Comparison of ENCODE assay signal across 8 mouse cellular contexts in the genomic region with DNA sequence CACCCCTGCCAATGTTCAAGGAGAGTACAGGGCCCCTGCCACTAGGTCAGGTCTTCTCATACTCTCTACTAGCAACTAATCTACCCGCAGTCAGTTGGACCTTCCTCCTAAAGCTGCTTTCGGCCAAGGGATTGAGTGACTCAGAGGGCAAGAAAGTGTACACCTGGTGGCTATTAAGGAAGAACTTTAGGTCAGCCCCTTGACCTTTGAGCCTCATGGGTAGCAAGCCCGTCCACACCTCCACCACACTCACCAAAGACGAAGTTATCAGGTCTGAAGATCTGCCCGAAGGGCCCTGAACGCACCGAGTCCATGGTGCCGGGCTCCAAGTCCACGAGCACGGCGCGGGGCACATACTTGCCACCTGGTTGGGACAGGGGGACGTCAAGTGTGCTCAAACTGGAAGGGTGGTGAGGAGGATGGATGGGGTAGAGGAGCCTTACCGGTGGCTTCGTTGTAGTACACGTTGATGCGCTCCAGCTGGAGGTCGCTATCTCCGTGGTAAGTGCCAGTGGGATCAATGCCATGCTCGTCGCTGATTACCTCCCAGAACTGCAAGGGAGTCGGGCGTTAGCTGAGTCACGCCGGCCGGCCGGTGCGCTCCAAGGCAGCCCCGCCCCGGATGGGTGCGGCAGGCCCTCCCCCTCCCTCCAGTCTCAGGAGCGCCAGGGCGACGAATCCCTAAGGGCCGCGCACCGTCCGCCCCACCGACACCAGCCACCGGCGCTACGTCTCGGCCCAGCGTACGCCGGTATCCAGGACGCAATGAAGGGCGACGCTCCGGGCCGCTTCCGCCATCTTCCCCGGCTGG. TPM values are rescaled to one million over a fixed set of nuclear protein-coding genes. Genes with fewer than 3 reads are reported as not detected.
DNase-seq lines count a peak whose midpoint lies in the region; ATAC-seq and TF ChIP-seq lines count a peak whose summit lies in the region.

No protein-coding gene starts in this region.

- peak overlapping the region; percentile 85 for H3K4me2 ChIP-seq in heart, embryonic 15.5 days

- no peaks in the 10 kb centered on the region for H3K27me3 ChIP-seq in erythroblast, embryonic 14.5 days (ENCODE audit: control insufficient read depth)
- no peaks in the 10 kb centered on the region for H3K27me3 ChIP-seq in heart, embryonic 15.5 days

- peak overlapping the region; percentile 76 for H3K9ac ChIP-seq in heart, embryonic 15.5 days

- 2% methylated on average over 44 of the region's 53 CpGs for WGBS in heart, embryonic 15.5 days
- WGBS in lung, adult 2 months: 1% methylated on average over 51 of the region's 53 CpGs

- TF ChIP-seq CTCF in lung, adult 2 months (IDR thresholded peaks at IDR 0.05; ENCODE audit: insufficient read depth, low read length): no peak

- TF ChIP-seq POLR2A in lung, adult 2 months (IDR thresholded peaks at IDR 0.05; ENCODE audit: borderline replicate concordance, extremely low read depth, low read depth, low read length): peak; percentile 25; the same call in 1 of the 2 replicates

- ATAC-seq in heart, embryonic 15.5 days (replicated peaks; ENCODE audit: insufficient number of reproducible peaks, insufficient read depth, low FRiP score, low read depth): peak; percentile 36

- peak overlapping the region; percentile 66 for H3K4me3 ChIP-seq in erythroblast, embryonic 14.5 days (replicated peaks)
- H3K4me3 ChIP-seq in heart, embryonic 15.5 days: peak overlapping the region; percentile 73
- peak overlapping the region; percentile 91 for H3K4me3 ChIP-seq in lung, adult 2 months (replicated peaks; ENCODE audit: extremely low read depth, low read depth, low read length)

- H3K36me3 ChIP-seq in erythroblast, embryonic 14.5 days (ENCODE audit: control insufficient read depth): peaks cover 38% of the 10 kb centered on the region
- peaks cover 11% of the 10 kb centered on the region; the same call in 1 of the 2 replicates for H3K36me3 ChIP-seq in heart, embryonic 15.5 days

- peak; percentile 81 for DNase-seq in 3T3-L1 (ENCODE audit: low read depth, low spot score)
- DNase-seq in adrenal gland, adult 8-10 months: peak; percentile 86
- peak; percentile 87 for DNase-seq in kidney, postnatal 10 days
- peak; percentile 79 for DNase-seq in lung, adult 2 months
- DNase-seq in ovary, adult 18-20 months (ENCODE audit: low spot score): peak; percentile 76
- peak; percentile 76 to 78 for DNase-seq in thymus, postnatal 10 days (ENCODE audit: low spot score in 2 of 2)

- no peaks in the 10 kb centered on the region for H3K9me3 ChIP-seq in erythroblast, embryonic 14.5 days (ENCODE audit: control insufficient read depth, low read length)
- no peaks in the 10 kb centered on the region for H3K9me3 ChIP-seq in heart, embryonic 15.5 days (replicated peaks)

- H3K4me1 ChIP-seq in erythroblast, embryonic 14.5 days (ENCODE audit: control insufficient read depth): peaks cover 55% of the 10 kb centered on the region
- peaks cover 23% of the 10 kb centered on the region for H3K4me1 ChIP-seq in heart, embryonic 15.5 days (replicated peaks)
- peaks cover 14% of the 10 kb centered on the region for H3K4me1 ChIP-seq in lung, adult 2 months (ENCODE audit: control insufficient read depth, insufficient read depth, low read length)

- H3K27ac ChIP-seq in heart, embryonic 15.5 days: peak overlapping the region; percentile 92

RNA-seq across cellular contexts. Expression of a gene that starts 0.6 kb away (rescaled TPM):
- total RNA-seq in adrenal gland, adult 8-10 months (2022): 100 to 1,000 TPM; 150 to 307 (median 222) TPM
- 134 and 136 TPM in 2 replicates for polyA plus RNA-seq in erythroblast, embryonic 14.5 days (2012)
- polyA plus RNA-seq in heart, embryonic 15.5 days (2015; fragmentation: Nextera tagmentation; extraction: Ambion mirVana): 358 and 463 TPM in 2 replicates
- polyA plus RNA-seq in lung, adult 2 months (2012; rRNA removed): 490 and 623 TPM in 2 replicates

RNA-seq across cellular contexts. Expression of a gene that starts 5.3 kb away (rescaled TPM):
- total RNA-seq in adrenal gland, adult 8-10 months (2022): under 1 TPM in 1 of 4 experiments, not detected in 3; 0.27 TPM
- polyA plus RNA-seq in erythroblast, embryonic 14.5 days (2012): not detected in 2 replicates
- polyA plus RNA-seq in heart, embryonic 15.5 days (2015; fragmentation: Nextera tagmentation; extraction: Ambion mirVana): 0.57 and 0.65 TPM in 2 replicates
- 0.17 TPM in 1 of 2 replicates, not detected in the other for polyA plus RNA-seq in lung, adult 2 months (2012; rRNA removed)

RNA-seq across cellular contexts. Expression of a gene that starts 9.4 kb away (rescaled TPM):
- total RNA-seq in adrenal gland, adult 8-10 months (2022): not detected
- polyA plus RNA-seq in erythroblast, embryonic 14.5 days (2012): 0.03 TPM in 1 of 2 replicates, not detected in the other
- polyA plus RNA-seq in heart, embryonic 15.5 days (2015; fragmentation: Nextera tagmentation; extraction: Ambion mirVana): not detected in 2 replicates
- polyA plus RNA-seq in lung, adult 2 months (2012; rRNA removed): not detected in 2 replicates

RNA-seq across cellular contexts. Expression of a gene that starts 10.3 kb away (rescaled TPM):
- total RNA-seq in adrenal gland, adult 8-10 months (2022): not detected
- polyA plus RNA-seq in erythroblast, embryonic 14.5 days (2012): not detected in 2 replicates
- not detected in 2 replicates for polyA plus RNA-seq in heart, embryonic 15.5 days (2015; fragmentation: Nextera tagmentation; extraction: Ambion mirVana)
- polyA plus RNA-seq in lung, adult 2 months (2012; rRNA removed): not detected in 2 replicates

RNA-seq across cellular contexts. Expression of a gene that starts 12.6 kb away (rescaled TPM):
- total RNA-seq in adrenal gland, adult 8-10 months (2022): 10 to 100 TPM; 59.6 to 74.9 (median 68.6) TPM
- 1.8 TPM in 2 replicates for polyA plus RNA-seq in erythroblast, embryonic 14.5 days (2012)
- 62.7 and 79.5 TPM in 2 replicates for polyA plus RNA-seq in heart, embryonic 15.5 days (2015; fragmentation: Nextera tagmentation; extraction: Ambion mirVana)
- 58.0 and 94.5 TPM in 2 replicates for polyA plus RNA-seq in lung, adult 2 months (2012; rRNA removed)

Comparison
In these comparisons a context has a peak if more than half of its experiments do, and no peak if none do; other contexts are left out.
1. Peak in every context shown above with its lines: DNase-seq, ATAC-seq, H3K4me3 ChIP-seq and H3K27ac ChIP-seq.